Mouse (Mus musculus): ENCODE results near the gene Nfe2l2.

Nfe2l2 gene

GRCm38 (mm10) chr2:75682978-75683709 is 21.3 kb downstream of the Nfe2l2 start:
- peak; percentile 68 for DNase-seq

GRCm38 (mm10) chr2:75681439-75681838 is 23.0 kb downstream of the Nfe2l2 start:
- no peak for DNase-seq

GRCm38 (mm10) chr2:75679947-75680346 is 24.5 kb downstream of the Nfe2l2 start:
- no peak for DNase-seq

- no peak for DNase-seq
Measured at GRCm38 (mm10) chr2:75676567-75676966, 27.9 kb downstream of the Nfe2l2 start.

- no peak for DNase-seq
Measured at GRCm38 (mm10) chr2:75672561-75672960, 31.9 kb downstream of the Nfe2l2 start.

- no peak for DNase-seq
Measured at GRCm38 (mm10) chr2:75671337-75671660, 33.1 kb downstream of the Nfe2l2 start.

- no peak for DNase-seq
Measured at GRCm38 (mm10) chr2:75670446-75671336, 33.8 kb downstream of the Nfe2l2 start.

- no peak for DNase-seq
Measured at GRCm38 (mm10) chr2:75669491-75670445, 34.7 kb downstream of the Nfe2l2 start.

GRCm38 (mm10) chr2:75661106-75661505 is 43.3 kb downstream of the Nfe2l2 start:
- DNase-seq, result no peak

- no peak for DNase-seq
Measured at GRCm38 (mm10) chr2:75660255-75660948, 44.0 kb downstream of the Nfe2l2 start.

- DNase-seq, result peak; percentile 97
Measured at GRCm38 (mm10) chr2:75659629-75659960, 44.8 kb downstream of the Nfe2l2 start.

- peak; percentile 97 for DNase-seq
Measured at GRCm38 (mm10) chr2:75658727-75659628, 45.5 kb downstream of the Nfe2l2 start, which contains the start of gene Hnrnpa3. Gene Hnrnpa3 (plus strand): TSS chr2:75659261.

- no peak for DNase-seq
Measured at GRCm38 (mm10) chr2:75657907-75658691, 46.3 kb downstream of the Nfe2l2 start.

GRCm38 (mm10) chr2:75656924-75657323 is 47.5 kb downstream of the Nfe2l2 start:
- no peak for DNase-seq

GRCm38 (mm10) chr2:75654679-75655078 is 49.8 kb downstream of the Nfe2l2 start:
- DNase-seq, result no peak

GRCm38 (mm10) chr2:75653150-75653549 is 51.3 kb downstream of the Nfe2l2 start:
- no peak for DNase-seq

- no peak for DNase-seq
Measured at GRCm38 (mm10) chr2:75650437-75650836, 54.0 kb downstream of the Nfe2l2 start.

GRCm38 (mm10) chr2:75645251-75645650 is 59.2 kb downstream of the Nfe2l2 start:
- no peak for DNase-seq

GRCm38 (mm10) chr2:75643950-75644349 is 60.5 kb downstream of the Nfe2l2 start:
- DNase-seq, result no peak

GRCm38 (mm10) chr2:75642795-75643550 is 61.5 kb downstream of the Nfe2l2 start:
- peak; percentile 38 for DNase-seq
